Mouse (Mus musculus) thymus, adult 2 months (tissue): ENCODE results near the gene Adgra3.

Experiments used
- CTCF ChIP-seq: fragments of 200-500 bp; IDR thresholded peaks from 2 replicates; pipeline ENCODE4 v1.5.1; 2012; ENCODE audit warnings: mild to moderate bottlenecking, control low read depth, low read length, moderate library complexity, borderline replicate concordance; ENCODE audit not compliant: control insufficient read depth, poor library complexity, insufficient read depth; ENCODE audit errors: extremely low read depth
- POLR2A ChIP-seq: fragments of 200-500 bp; IDR thresholded peaks from 2 replicates; pipeline ENCODE4 v1.6.1; 2012; ENCODE audit warnings: mild to moderate bottlenecking, low read length, control low read depth, moderate library complexity; ENCODE audit not compliant: control insufficient read depth, poor library complexity, insufficient read depth; ENCODE audit errors: extremely low read depth

DNA sequence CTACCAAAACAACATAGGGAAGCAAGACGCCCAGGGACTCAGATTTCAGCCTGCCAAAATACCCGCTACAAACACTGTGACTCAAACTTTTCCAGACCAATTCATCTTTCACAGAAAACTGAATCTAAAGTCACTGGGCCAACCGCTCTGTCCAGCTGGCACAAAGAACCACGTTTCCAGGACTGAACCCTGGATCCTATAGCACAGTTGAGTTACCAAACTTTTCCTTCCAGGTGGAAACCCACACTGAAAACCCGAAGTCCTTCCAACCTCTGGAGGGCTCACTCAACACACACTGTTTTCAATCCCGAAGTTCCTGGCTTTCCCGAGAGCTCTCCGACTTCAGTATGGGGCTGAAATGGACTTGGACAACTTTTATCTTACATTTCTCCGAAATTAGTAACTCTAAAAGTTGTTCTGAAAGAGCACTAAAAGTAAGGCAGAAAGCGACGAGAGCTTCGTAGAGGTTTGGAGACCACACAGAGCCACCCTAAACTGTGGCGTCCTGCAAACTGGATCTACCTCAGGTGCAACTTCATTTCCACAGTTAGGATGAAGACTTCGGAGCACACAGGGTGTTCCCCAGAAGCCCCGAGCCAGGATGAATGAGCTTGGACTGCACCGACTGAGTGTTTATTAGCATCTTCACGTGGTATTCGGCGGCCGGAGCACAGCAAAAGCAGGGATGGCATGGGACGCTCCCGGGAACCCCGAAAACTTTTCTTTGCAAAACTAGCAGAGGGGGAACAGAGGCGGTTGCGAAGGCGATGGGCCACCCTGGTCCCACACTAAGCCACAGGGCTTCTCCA, 990 bp downstream of the Adgra3 start:
- TF ChIP-seq CTCF (no peak), POLR2A (no peak)
